Mouse (Mus musculus): ENCODE data around the gene Ccnq. TPM values are rescaled to one million over a fixed set of nuclear protein-coding genes. Genes with fewer than 3 reads are reported as not detected.

The Ccnq gene
- polyA plus RNA-seq, 1 experiment from 2014 or later: 34.4 TPM

DNA sequence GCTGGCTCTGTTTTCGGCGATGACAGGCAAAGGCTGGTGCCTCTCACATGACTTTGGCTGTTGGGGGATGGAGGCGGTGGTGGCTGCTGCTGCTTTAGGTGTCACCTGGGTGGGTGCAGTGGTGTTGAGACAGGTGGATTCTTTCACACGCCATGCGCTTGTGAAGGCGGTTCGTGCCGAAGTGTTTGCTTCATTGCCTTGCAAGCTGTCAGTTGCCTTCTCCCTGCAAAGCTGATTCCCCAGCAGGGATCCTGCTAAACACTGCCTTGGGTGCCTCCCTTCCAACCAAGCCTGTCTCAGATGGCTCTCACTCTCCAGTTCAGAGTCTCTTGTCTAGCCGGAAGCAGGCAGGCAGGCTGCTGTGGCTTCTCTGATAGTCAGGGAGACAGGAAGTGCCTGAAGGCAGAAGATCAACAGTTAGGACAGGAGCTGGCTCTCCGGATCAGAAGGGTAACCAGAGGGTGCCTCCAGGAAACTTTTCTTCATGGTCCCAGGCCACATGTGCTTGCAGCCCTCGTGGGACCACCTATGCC lies 20.3 kb upstream of the Ccnq start:
- Histone ChIP-seq H3K27ac (replicated peaks in 1 of 2; ENCODE audit: control insufficient read depth in 1 of 2, insufficient read depth in 1 of 2, low read depth in 2 of 2, low read length in 2 of 2) (no peak overlapping the region), H3K4me2 (ENCODE audit: low read length) (no peak overlapping the region), H3K36me3 (ENCODE audit: control insufficient read depth, insufficient read depth, low read length) (no peaks in the 10 kb centered on the region), H3K9ac (ENCODE audit: low read length) (no peak overlapping the region), H3K4me3 (ENCODE audit: control insufficient read depth in 1 of 2, insufficient read depth in 1 of 2, low read depth in 1 of 2, low read length in 2 of 2) (no peak overlapping the region), H3K9me3 (ENCODE audit: control insufficient read depth, low read length) (no peaks in the 10 kb centered on the region), H3K4me1 (ENCODE audit: control insufficient read depth in 2 of 2, insufficient read depth in 2 of 2, low read length in 2 of 2) (peaks cover 7 to 10% of the 10 kb centered on the region in 2 experiments; a peak in 3 of 4 replicates), H3K27me3 (ENCODE audit: control insufficient read depth, insufficient read depth, low read length) (no peaks in the 10 kb centered on the region)
- no peak for ATAC-seq (ENCODE audit: insufficient number of reproducible peaks, insufficient read depth, low FRiP score, low read depth)
- 43% methylated on average over 11 of the region's 11 CpGs for WGBS

- Histone ChIP-seq H3K4me1 (ENCODE audit: control insufficient read depth in 2 of 2, insufficient read depth in 2 of 2, low read length in 2 of 2) (peaks cover 7 to 10% of the 10 kb centered on the region in 2 experiments; a peak in 3 of 4 replicates), H3K9ac (ENCODE audit: low read length) (no peak overlapping the region), H3K27me3 (ENCODE audit: control insufficient read depth, insufficient read depth, low read length) (no peaks in the 10 kb centered on the region), H3K36me3 (ENCODE audit: control insufficient read depth, insufficient read depth, low read length) (no peaks in the 10 kb centered on the region), H3K4me3 (ENCODE audit: control insufficient read depth in 1 of 2, insufficient read depth in 1 of 2, low read depth in 1 of 2, low read length in 2 of 2) (no peak overlapping the region), H3K27ac (replicated peaks in 1 of 2; ENCODE audit: control insufficient read depth in 1 of 2, insufficient read depth in 1 of 2, low read depth in 2 of 2, low read length in 2 of 2) (no peak overlapping the region), H3K4me2 (ENCODE audit: low read length) (no peak overlapping the region), H3K9me3 (ENCODE audit: control insufficient read depth, low read length) (no peaks in the 10 kb centered on the region)
- ATAC-seq (ENCODE audit: insufficient number of reproducible peaks, insufficient read depth, low FRiP score, low read depth): no peak
- WGBS: 69% methylated on average over 6 of the region's 6 CpGs
Observed at GRCm38 (mm10) chr11:78770436-78770835, 18.9 kb upstream of the Ccnq start.

- H3K9ac ChIP-seq (ENCODE audit: low read length): no peak overlapping the region
- ATAC-seq (ENCODE audit: insufficient number of reproducible peaks, insufficient read depth, low FRiP score, low read depth): no peak
- H3K27me3 ChIP-seq (ENCODE audit: control insufficient read depth, insufficient read depth, low read length): no peaks in the 10 kb centered on the region
- H3K4me1 ChIP-seq (ENCODE audit: control insufficient read depth in 2 of 2, insufficient read depth in 2 of 2, low read length in 2 of 2): peaks cover 7 to 8% of the 10 kb centered on the region in 2 experiments; a peak in 3 of 4 replicates
- H3K4me2 ChIP-seq (ENCODE audit: low read length): no peak overlapping the region
- no peak overlapping the region for H3K4me3 ChIP-seq (ENCODE audit: control insufficient read depth in 1 of 2, insufficient read depth in 1 of 2, low read depth in 1 of 2, low read length in 2 of 2)
- no peaks in the 10 kb centered on the region for H3K36me3 ChIP-seq (ENCODE audit: control insufficient read depth, insufficient read depth, low read length)
- H3K27ac ChIP-seq (replicated peaks in 1 of 2; ENCODE audit: control insufficient read depth in 1 of 2, insufficient read depth in 1 of 2, low read depth in 2 of 2, low read length in 2 of 2): no peak overlapping the region
- no peaks in the 10 kb centered on the region for H3K9me3 ChIP-seq (ENCODE audit: control insufficient read depth, low read length)
- 53% methylated on average over 3 of the region's 3 CpGs for WGBS
Observed at GRCm38 (mm10) chr11:78768778-78769177, 17.2 kb upstream of the Ccnq start.

DNA sequence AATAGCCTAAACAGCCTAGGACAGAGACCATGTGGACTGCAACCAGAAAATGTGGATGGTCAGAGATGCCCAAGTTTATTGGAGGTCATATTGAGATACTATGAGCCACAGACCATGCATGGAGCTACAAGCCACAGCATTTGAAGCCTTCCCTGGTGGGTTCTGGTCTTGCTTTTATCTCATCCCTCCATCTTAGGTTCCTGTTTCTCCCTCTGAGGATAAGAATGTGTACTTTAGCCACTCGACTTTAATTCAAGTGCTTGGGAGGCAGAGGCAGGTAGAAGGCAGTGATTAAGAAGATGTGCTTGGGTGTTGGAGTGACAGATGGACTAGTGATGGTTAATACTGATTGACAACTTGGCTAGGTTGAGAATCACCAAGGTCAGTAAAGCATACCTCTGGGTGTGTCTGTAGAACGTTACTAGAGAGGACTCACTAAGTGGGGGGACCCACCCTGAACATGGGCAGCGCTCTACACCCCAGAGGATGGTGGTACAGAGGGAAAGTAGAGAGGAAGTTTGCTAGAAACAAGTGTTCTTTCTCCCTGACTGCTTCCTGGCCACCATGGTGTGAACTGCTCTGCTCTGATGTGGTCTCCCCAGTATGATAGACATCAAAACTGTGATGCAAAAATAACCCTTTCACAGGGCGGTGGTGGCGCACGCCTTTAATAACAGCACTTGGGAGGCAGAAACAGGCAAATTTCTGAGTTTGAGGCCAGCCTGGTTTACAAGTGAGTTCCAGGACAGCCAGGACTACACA lies 14.7 kb upstream of the Ccnq start:
- Histone ChIP-seq H3K4me3 (ENCODE audit: control insufficient read depth in 1 of 2, insufficient read depth in 1 of 2, low read depth in 1 of 2, low read length in 2 of 2) (no peak overlapping the region), H3K9ac (ENCODE audit: low read length) (no peak overlapping the region), H3K36me3 (ENCODE audit: control insufficient read depth, insufficient read depth, low read length) (no peaks in the 10 kb centered on the region), H3K27me3 (ENCODE audit: control insufficient read depth, insufficient read depth, low read length) (no peaks in the 10 kb centered on the region), H3K27ac (replicated peaks in 1 of 2; ENCODE audit: control insufficient read depth in 1 of 2, insufficient read depth in 1 of 2, low read depth in 2 of 2, low read length in 2 of 2) (no peak overlapping the region), H3K4me2 (ENCODE audit: low read length) (no peak overlapping the region), H3K4me1 (ENCODE audit: control insufficient read depth in 2 of 2, insufficient read depth in 2 of 2, low read length in 2 of 2) (no peaks in the 10 kb centered on the region; a peak in 1 of 4 replicates), H3K9me3 (ENCODE audit: control insufficient read depth, low read length) (no peaks in the 10 kb centered on the region)
- WGBS: 82% methylated on average over 6 of the region's 6 CpGs
- ATAC-seq (ENCODE audit: insufficient number of reproducible peaks, insufficient read depth, low FRiP score, low read depth): no peak

GRCm38 (mm10) chr11:78764820-78765219 lies 13.3 kb upstream of the Ccnq start:
- no peaks in the 10 kb centered on the region for H3K27me3 ChIP-seq (ENCODE audit: control insufficient read depth, insufficient read depth, low read length)
- H3K4me2 ChIP-seq (ENCODE audit: low read length): no peak overlapping the region
- H3K4me1 ChIP-seq (ENCODE audit: control insufficient read depth in 2 of 2, insufficient read depth in 2 of 2, low read length in 2 of 2): no peaks in the 10 kb centered on the region; a peak in 1 of 4 replicates
- no peak overlapping the region for H3K27ac ChIP-seq (replicated peaks in 1 of 2; ENCODE audit: control insufficient read depth in 1 of 2, insufficient read depth in 1 of 2, low read depth in 2 of 2, low read length in 2 of 2)
- no peak overlapping the region for H3K4me3 ChIP-seq (ENCODE audit: control insufficient read depth in 1 of 2, insufficient read depth in 1 of 2, low read depth in 1 of 2, low read length in 2 of 2)
- no peaks in the 10 kb centered on the region for H3K36me3 ChIP-seq (ENCODE audit: control insufficient read depth, insufficient read depth, low read length)
- no peak overlapping the region for H3K9ac ChIP-seq (ENCODE audit: low read length)
- no peaks in the 10 kb centered on the region for H3K9me3 ChIP-seq (ENCODE audit: control insufficient read depth, low read length)
- no peak for ATAC-seq (ENCODE audit: insufficient number of reproducible peaks, insufficient read depth, low FRiP score, low read depth)
- 56% methylated on average over 6 of the region's 6 CpGs for WGBS

GRCm38 (mm10) chr11:78764304-78764703 lies 12.8 kb upstream of the Ccnq start:
- no peak overlapping the region for H3K9ac ChIP-seq (ENCODE audit: low read length)
- no peak for ATAC-seq (ENCODE audit: insufficient number of reproducible peaks, insufficient read depth, low FRiP score, low read depth)
- 75% methylated on average over 8 of the region's 8 CpGs for WGBS

GRCm38 (mm10) chr11:78762201-78762600 lies 10.7 kb upstream of the Ccnq start:
- Histone ChIP-seq H3K4me1 (ENCODE audit: control insufficient read depth in 2 of 2, insufficient read depth in 2 of 2, low read length in 2 of 2) (no peaks in the 10 kb centered on the region; a peak in 1 of 4 replicates), H3K27ac (replicated peaks in 1 of 2; ENCODE audit: control insufficient read depth in 1 of 2, insufficient read depth in 1 of 2, low read depth in 2 of 2, low read length in 2 of 2) (no peak overlapping the region), H3K36me3 (ENCODE audit: control insufficient read depth, insufficient read depth, low read length) (no peaks in the 10 kb centered on the region), H3K4me2 (ENCODE audit: low read length) (no peak overlapping the region), H3K4me3 (ENCODE audit: control insufficient read depth in 1 of 2, insufficient read depth in 1 of 2, low read depth in 1 of 2, low read length in 2 of 2) (no peak overlapping the region), H3K27me3 (ENCODE audit: control insufficient read depth, insufficient read depth, low read length) (no peaks in the 10 kb centered on the region), H3K9ac (ENCODE audit: low read length) (no peak overlapping the region), H3K9me3 (ENCODE audit: control insufficient read depth, low read length) (no peaks in the 10 kb centered on the region)
- ATAC-seq (ENCODE audit: insufficient number of reproducible peaks, insufficient read depth, low FRiP score, low read depth): no peak
- 46% methylated on average over 5 of the region's 5 CpGs for WGBS

More at GRCm38 (mm10) chr11:78764304-78764703, 12.8 kb upstream of the Ccnq start:
- no peaks in the 10 kb centered on the region for H3K9me3 ChIP-seq (ENCODE audit: control insufficient read depth, low read length)
- no peak overlapping the region for H3K27ac ChIP-seq (replicated peaks in 1 of 2; ENCODE audit: control insufficient read depth in 1 of 2, insufficient read depth in 1 of 2, low read depth in 2 of 2, low read length in 2 of 2)
- H3K4me1 ChIP-seq (ENCODE audit: control insufficient read depth in 2 of 2, insufficient read depth in 2 of 2, low read length in 2 of 2): no peaks in the 10 kb centered on the region; a peak in 1 of 4 replicates
- H3K27me3 ChIP-seq (ENCODE audit: control insufficient read depth, insufficient read depth, low read length): no peaks in the 10 kb centered on the region
- H3K4me2 ChIP-seq (ENCODE audit: low read length): no peak overlapping the region
- H3K36me3 ChIP-seq (ENCODE audit: control insufficient read depth, insufficient read depth, low read length): no peaks in the 10 kb centered on the region
- H3K4me3 ChIP-seq (ENCODE audit: control insufficient read depth in 1 of 2, insufficient read depth in 1 of 2, low read depth in 1 of 2, low read length in 2 of 2): no peak overlapping the region

All from heart, embryonic 14.5 days (tissue).